Mouse (Mus musculus) small intestine, adult 2 months (tissue): ENCODE results near the gene Ankrd65. TPM values are rescaled to one million over a fixed set of nuclear protein-coding genes. Genes with fewer than 3 reads are reported as not detected.
"Not testable (repeated sequence)": the region's sequence is repeated elsewhere in the genome, so short reads cannot be mapped to it uniquely, and the experiment has no call there.

Experiments used
- H3K27ac ChIP-seq: fragments of 200-500 bp; 2 replicates; pipeline ENCODE4 v1.5.1; 2012; ENCODE audit warnings: low read depth, low read length, control low read depth, inconsistent platforms; ENCODE audit not compliant: insufficient read depth
- H3K27me3 ChIP-seq: fragments of 200-500 bp; 2 replicates; pipeline ENCODE4 v1.6.1; 2012; ENCODE audit warnings: mild to moderate bottlenecking, moderate library complexity, low read length, inconsistent platforms; ENCODE audit not compliant: control insufficient read depth, insufficient read depth
- H3K36me3 ChIP-seq: fragments of 200-500 bp; 2 replicates; pipeline ENCODE4 v1.6.1; 2012; ENCODE audit warnings: mild to moderate bottlenecking, low read length, control low read depth, inconsistent platforms; ENCODE audit not compliant: control insufficient read depth, insufficient read depth
- H3K4me1 ChIP-seq: fragments of 200-500 bp; 2 replicates; pipeline ENCODE4 v1.6.1; 2012; ENCODE audit warnings: low read length, inconsistent platforms, mixed read lengths; ENCODE audit not compliant: control insufficient read depth, insufficient read depth, insufficient read length
- H3K4me3 ChIP-seq: fragments of 200-500 bp; 2 replicates; pipeline ENCODE4 v1.5.1; 2012; ENCODE audit warnings: low read depth, mild to moderate bottlenecking, control low read depth, inconsistent platforms, low read length, moderate library complexity
- CTCF ChIP-seq: fragments of 200-500 bp; IDR thresholded peaks from 2 replicates; pipeline ENCODE4 v1.5.1; 2012; ENCODE audit warnings: low read depth, mild to moderate bottlenecking, control low read depth, inconsistent platforms, low read length, moderate library complexity, mixed read lengths; ENCODE audit not compliant: insufficient replicate concordance, insufficient read length; ENCODE audit errors: extremely low read depth
- POLR2A ChIP-seq: fragments of 200-500 bp; IDR thresholded peaks from 2 replicates; pipeline ENCODE4 v1.6.1; 2012; ENCODE audit warnings: low read depth, mild to moderate bottlenecking, control low read depth, inconsistent platforms, low read length, moderate library complexity
- WGBS: fragments of 180-500 bp; shearing (Covaris S2); methylation state at CpG from one replicate; pipeline ENCODE4 v1.1.7; 2018; 5-methylcytosine and 5-hydroxymethylcytosine counted together
- polyA plus RNA-seq: library from polyadenylated mRNA; depleted of rRNA; stranded (reverse); fragments of >200 nt; gene quantifications from 2 replicates; pipeline ENCODE4 v1.2.3, GENCODE M21; 2012

Gene Ankrd65
- polyA plus RNA-seq, 1 experiment = not detected

DNA sequence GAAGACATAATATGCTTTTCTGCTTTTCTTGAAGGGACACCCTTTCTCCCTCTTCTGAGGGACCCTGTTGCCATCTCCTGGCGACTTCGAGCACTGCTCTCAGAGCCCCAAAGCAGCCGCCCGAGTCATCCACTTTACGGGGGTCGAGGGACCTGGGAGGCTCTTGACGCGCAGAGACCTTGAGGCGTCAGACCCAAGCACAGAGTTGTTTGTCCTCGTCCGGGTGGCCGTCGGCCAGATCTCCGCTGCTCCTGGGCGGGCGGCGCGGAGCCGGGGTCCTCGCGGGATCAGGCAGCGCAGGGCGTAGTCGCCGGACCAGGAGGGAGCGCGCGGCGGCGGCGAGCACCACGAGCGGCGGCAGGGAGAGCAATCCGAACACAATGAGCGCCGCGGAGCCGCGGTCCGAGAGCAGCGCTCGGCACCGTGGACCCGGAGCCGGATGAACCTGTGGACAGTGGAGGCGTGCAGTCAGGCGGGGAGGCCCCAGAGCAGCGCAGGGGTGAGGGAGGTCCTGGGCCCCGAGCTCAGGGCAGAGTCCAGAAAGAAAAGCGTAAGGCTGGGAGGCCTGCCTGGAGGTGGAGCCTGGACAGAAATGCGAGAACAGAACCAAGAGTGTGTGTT, 6.0 kb upstream of the Ankrd65 start:
- peak overlapping the region; percentile 93 for H3K4me3 ChIP-seq
- WGBS = 0% methylated on average over 52 of the region's 52 CpGs
- no peaks in the 10 kb centered on the region for H3K27me3 ChIP-seq
- peak overlapping the region; percentile 90 for H3K27ac ChIP-seq
- TF ChIP-seq POLR2A (peak; percentile 84), CTCF (peak; percentile 80)
- peaks cover 5% of the 10 kb centered on the region; the same call in 1 of the 2 replicates for H3K4me1 ChIP-seq
- H3K36me3 ChIP-seq = no peaks in the 10 kb centered on the region

DNA sequence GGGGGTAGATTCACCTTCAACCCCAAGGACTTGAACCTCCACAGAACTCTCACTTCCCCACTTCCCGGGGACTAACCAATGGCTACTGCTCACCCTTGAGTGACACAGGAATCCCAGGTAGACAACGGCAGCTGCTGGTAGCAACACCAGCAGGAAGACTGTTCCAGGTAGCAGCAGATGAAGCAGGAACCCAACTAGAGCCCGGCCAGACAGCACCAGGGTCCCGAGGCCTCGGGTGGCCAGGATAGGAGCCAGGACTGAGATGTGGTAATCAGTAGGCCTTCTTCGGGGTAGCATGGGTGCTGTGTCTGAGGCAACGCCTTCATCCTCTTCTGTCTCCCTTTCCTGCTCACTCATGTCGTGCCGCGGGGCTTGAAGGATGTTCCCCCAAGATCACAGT, 5.0 kb upstream of the Ankrd65 start:
- TF ChIP-seq POLR2A (no peak), CTCF (no peak)
- H3K27me3 ChIP-seq = no peaks in the 10 kb centered on the region
- H3K27ac ChIP-seq = no peak overlapping the region
- H3K4me3 ChIP-seq = no peak overlapping the region
- H3K36me3 ChIP-seq = no peaks in the 10 kb centered on the region
- WGBS = 81% methylated on average over 10 of the region's 10 CpGs
- H3K4me1 ChIP-seq = peaks cover 5% of the 10 kb centered on the region; the same call in 1 of the 2 replicates

DNA sequence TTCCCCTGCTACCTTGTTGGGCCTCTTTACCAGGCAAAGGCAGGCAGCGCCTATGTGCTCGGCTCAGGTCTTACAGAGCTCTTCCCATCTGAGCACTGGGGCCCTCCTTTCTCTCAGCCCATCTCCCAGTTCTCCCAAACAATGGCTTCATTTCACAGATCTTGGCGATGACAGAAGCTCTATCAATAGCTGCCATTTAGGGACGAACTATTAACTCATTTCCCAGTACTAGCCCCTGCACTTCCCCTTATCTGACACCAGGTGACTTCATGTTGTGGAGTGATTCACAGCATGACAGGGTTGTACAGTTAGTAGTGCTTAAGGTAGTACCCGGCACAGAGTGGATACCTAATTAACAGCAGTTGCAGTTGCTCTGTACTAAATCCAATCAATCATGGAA, 4.4 kb upstream of the Ankrd65 start, which contains the start of gene Tmem88b:
TSS of gene Tmem88b (minus strand) at position 56 of the 400 bp plus-strand sequence.
- TF ChIP-seq CTCF (no peak), POLR2A (no peak)
- no peaks in the 10 kb centered on the region for H3K36me3 ChIP-seq
- 75% methylated on average over 5 of the region's 5 CpGs for WGBS
- no peak within 1 kb of the TSS for H3K4me3 ChIP-seq
- H3K27ac ChIP-seq = 0 out of 2 replicates have a peak within 1 kb of the TSS, but pooled peaks have one; percentile 90
- H3K27me3 ChIP-seq = no peaks in the 10 kb centered on the region
- peaks cover 5% of the 10 kb centered on the region; the same call in 1 of the 2 replicates for H3K4me1 ChIP-seq

DNA sequence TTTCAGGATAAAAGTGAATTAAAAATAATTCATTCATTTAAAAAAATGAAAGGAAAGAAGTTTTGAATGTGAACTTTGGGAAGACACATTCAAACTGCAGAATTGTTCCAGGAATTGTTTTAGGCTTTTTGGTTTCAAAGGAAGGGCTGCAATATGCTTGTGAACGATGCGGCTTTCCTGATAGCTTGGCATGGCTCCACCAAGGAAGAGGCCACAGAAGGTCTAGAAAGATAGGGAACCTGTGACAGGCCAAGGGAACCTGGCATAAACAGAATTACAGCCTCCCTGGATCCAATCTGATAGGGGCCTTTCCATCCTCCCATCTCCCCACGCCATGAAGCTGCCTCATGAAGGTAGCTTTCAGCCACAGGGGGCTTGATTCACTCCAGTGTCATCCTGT, 1.9 kb upstream of the Ankrd65 start:
- H3K27ac ChIP-seq = no peak overlapping the region
- no peaks in the 10 kb centered on the region for H3K36me3 ChIP-seq
- no peaks in the 10 kb centered on the region for H3K27me3 ChIP-seq
- H3K4me3 ChIP-seq = no peak overlapping the region
- peaks cover 5% of the 10 kb centered on the region; the same call in 1 of the 2 replicates for H3K4me1 ChIP-seq
- no peak for TF ChIP-seq CTCF
- no peak for TF ChIP-seq POLR2A
- WGBS = 29% methylated on average over 3 of the region's 3 CpGs

DNA sequence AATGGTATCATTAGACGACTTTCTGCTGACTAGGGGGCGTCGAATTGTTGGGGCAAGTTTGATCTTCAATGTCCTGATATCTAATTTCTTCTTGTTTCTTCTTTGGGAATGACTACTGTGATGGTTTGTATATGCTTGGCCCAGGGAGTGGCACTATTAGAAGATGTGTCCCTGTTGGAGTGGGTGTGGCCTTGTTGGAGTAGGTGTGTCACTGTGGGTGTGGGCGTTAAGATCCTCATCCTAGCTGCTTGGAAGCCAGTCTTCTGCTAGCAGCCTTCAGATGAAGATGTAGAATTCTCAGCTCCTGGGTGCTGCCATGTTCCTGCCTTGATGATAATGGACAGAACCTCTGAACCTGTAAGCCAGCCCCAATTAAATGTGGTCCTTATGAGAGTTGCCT, 1.4 kb upstream of the Ankrd65 start:
- not testable (repeated sequence) for H3K4me1 ChIP-seq, H3K36me3 ChIP-seq, H3K4me3 ChIP-seq, H3K27me3 ChIP-seq, H3K27ac ChIP-seq
- 76% methylated on average over 4 of the region's 4 CpGs for WGBS

DNA sequence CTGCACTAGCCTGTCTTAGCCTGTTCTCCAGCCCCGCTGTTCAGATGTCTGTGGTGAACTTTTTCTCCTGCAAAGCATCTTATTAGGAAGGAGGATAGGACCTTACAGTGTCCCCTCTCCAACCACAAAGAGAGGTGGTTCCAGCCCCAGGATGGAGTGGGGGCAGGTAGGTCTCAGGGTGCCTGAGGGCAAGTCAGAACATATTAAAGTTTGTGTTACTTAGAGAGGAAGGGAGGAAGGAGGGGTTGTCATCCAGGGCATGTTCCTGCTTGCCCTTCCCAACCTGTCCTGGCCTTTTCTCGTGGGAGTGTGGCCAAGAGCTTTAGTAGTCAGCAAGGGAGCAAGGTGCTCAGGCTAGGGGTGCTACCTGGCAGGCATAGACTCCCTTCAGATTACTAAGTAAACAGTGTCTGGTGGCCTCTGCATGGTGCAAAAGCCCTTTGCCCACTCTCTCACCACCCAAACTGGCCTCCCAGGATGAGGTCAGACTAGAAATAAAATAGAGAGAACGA, 467 bp downstream of the Ankrd65 start:
- Histone ChIP-seq H3K36me3 (no peaks in the 10 kb centered on the region), H3K4me1 (no peaks in the 10 kb centered on the region), H3K4me3 (no peak overlapping the region), H3K27ac (no peak overlapping the region), H3K27me3 (no peaks in the 10 kb centered on the region)
- TF ChIP-seq CTCF = no peak
- no peak for TF ChIP-seq POLR2A
- WGBS = 42% methylated on average over 3 of the region's 3 CpGs

DNA sequence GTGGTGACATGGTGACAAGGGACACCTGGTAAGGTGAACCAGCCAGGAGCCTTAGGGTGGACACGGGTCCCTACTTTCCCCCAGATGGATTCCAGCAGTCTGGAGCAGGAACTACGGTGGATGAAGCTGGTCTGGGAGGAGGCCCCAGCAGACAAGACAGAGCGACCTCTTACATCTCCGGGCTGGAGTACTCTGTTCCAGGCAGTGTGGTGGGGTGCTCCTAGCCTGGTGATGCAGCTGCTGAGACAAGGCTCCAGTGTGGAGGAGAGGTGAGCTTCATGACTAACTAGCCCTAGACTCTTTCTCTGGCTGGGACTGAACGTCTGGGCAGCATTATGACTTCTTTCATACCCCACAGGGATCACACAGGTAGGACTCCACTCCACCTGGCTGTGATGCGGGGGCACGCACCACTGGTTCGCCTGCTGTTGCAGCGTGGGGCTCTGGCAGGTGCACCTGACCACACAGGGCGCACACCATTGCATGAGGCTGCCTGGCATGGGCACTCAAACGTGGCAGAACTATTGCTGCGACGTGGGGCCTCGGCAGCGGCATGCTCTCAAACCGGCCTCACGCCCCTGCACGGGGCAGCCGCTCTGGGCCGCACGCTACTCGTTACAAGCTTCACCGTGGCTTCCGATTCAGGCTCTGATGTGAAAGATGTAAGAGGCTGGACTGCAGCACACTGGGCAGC, 1.1 kb downstream of the Ankrd65 start:
- 86% methylated on average over 24 of the region's 24 CpGs for WGBS
- no peak for TF ChIP-seq CTCF
- TF ChIP-seq POLR2A = no peak
- Histone ChIP-seq H3K27ac (no peak overlapping the region), H3K4me1 (no peaks in the 10 kb centered on the region), H3K36me3 (no peaks in the 10 kb centered on the region), H3K27me3 (no peaks in the 10 kb centered on the region), H3K4me3 (no peak overlapping the region)
